Mouse (Mus musculus) embryo, embryonic 11.5 days (tissue): Measurements from ENCODE around the gene Foxd3.

Experiments used
- DNase-seq: peaks from one replicate; pipeline ENCODE4 v3.0.0-alpha.2; 2012; ENCODE audit warnings: low read depth, low spot score

The Foxd3 gene

DNA sequence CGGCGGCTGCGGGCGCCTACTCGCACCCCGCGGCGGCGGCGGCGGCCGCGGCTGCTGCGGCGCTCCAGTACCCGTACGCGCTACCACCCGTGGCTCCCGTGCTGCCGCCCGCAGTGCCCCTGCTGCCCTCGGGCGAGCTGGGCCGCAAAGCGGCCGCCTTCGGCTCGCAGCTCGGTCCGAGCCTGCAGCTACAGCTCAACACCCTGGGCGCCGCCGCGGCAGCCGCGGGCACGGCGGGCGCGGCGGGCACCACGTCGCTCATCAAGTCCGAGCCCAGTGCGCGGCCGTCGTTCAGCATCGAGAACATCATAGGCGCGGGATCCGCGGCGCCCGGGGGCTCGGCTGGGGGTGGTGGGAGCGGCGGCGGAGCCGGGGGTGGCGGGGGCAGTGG lies 1.3 kb downstream of the Foxd3 start:
- no peak for DNase-seq

DNA sequence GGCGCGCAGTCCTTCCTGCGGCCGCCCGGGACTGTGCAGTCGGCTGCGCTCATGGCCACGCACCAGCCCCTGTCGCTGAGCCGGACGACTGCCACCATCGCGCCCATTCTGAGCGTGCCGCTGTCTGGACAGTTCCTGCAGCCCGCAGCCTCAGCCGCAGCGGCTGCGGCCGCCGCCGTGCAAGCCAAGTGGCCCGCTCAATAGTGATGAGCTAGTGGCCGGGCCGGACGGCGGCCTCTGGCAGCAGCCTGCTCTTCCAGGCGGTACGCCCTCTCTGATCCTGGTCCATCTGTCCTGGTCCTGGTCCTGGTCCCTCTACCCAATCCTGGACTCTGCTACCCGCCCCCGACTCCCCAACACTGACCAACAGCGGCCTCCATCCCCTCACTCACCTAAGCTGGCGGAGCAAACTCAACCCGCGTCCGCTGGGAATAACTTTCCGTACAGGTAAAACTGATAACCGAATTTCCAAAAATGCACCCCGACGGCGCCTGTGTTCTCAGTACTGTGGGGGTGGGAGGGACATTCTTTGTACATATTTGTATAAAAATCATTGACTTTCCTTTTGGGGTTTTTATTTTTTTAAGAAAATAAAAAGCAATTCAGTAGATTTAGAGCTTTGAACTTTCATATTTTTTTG lies 1.9 kb downstream of the Foxd3 start:
- DNase-seq = no peak

DNA sequence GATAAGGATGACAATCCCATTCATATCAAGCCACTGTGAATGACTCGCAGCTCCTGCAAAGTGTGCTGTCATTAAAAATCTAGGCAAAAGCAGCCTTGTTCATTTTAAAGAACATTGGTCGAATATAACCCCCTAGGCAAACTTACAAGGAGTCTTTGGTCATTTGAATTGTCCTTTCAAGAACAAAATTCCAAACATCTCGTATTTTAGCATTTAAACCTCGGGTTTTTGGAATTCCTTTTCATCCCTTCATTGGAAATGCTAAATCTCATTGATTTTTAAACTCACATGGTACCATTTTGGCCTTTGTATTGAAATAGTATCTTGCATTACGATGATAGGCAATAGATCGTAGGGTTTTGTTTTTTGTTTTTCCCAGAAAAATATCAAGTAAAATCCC lies 2.8 kb downstream of the Foxd3 start:
- no peak for DNase-seq

DNA sequence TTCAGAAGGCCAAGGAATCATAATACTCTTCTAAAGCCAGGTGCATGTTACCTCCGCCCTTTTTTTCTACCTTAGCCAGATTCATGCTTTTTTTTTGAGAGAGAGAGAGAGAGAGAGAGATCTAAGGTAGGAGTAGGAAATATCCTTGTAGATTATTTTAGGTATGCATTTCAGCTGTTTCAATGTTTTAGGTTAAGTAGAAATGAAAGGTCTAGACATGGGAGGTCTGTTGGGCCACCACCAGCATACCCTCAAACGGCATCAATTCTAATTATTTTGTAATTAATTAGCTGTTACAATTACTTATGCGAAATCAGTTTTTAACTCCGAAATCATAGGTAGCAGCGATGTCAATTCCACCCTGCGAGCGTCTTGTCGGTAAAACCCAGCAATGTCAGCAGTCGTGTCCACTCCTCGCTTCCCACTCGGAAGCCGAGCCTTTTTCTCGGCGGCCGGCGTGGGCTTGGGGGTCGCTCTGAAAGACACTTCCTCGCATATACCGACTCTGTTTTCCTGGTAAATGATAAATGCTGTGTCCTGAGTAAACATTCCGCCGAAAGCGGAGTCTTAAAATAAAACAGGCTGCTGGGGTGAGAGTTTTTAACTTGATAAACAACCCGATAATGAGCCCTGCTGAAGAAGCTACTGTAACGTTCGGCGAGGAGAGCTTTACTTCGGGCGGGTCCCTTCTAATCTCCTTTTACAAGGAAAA lies 3.4 kb downstream of the Foxd3 start:
- DNase-seq = no peak

DNA sequence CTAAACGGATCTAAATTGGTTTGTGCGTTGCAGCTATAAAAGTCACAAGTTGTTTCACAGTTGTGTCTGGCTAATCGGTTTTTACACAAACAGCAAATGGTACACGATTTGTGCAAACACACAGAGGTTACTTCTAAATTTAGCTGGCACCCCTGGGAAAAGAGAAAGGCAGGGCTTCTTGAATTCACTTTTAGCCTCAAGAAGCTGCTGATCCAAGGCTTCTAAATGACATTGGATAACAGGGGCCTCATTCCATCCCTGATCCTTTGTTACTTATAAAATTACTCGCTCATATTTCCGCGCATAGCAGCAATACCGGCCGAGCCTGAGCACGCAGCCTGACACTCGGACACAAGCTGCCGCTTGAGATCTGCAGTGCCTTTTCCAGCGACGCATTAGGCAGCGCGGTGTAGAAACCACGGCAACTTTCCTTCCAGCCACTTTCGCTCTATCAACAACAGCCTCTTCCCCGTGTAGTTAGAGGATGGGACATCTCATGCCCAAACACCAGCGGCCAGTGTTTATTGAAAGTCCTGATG lies 4.0 kb downstream of the Foxd3 start:
- no peak for DNase-seq

DNA sequence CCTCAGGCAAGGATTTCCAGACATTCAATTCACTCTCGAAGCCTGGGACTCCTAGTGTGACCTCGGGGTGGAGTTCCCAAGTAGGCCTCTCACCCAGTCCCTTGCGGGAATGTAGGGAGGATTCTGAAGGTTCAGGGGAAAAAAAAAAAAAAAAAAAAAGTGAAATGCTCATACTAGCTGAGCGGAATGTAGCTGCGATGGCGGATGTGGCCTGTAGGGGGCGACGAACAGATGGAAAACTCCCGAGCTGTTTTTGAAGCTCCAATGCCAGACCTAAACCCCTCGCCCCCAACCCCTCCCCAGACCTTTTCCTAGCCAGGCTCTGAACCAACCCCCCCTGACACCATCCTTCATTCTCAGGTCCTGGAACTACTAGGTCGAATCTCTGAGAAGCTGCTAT lies 4.9 kb downstream of the Foxd3 start:
- peak; percentile 67 for DNase-seq

DNA sequence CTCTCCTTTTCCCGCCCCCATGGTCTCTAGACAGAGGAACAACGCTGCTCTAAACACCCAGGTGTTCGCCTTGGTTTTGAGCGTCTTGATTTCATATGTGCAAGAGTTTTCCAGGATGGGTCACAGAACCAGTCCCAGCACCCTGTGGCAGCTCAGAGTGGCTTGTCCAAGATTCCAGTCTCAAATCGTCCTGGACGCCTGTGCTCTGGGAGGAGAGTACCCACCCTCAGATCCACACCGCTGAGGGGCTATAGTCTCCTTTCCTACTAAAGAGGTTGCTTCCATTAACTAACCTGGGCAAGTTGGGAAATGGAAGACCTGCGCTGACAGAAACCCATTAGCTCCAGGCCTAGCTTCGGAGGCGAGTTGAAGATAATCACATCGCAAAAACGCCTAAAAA lies 5.9 kb downstream of the Foxd3 start:
- DNase-seq = no peak

DNA sequence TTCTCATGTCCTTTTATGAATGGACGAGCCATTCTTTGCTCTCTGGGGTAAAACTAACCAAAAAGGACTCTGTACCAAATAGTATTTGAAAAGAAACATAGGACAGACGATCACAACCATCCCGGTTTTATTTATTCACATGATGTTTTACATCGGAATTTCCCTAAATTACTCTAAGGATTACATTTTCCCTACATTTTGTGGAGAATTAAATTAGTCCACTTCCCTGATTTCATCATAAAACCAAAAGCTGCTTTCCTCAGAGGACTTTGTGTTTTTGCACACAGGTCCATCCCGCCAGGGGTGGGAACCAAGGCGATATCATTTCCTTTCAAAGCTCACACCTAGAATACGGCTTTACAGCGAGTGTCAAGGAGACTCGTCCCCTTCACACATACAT lies 6.3 kb downstream of the Foxd3 start:
- DNase-seq = no peak

DNA sequence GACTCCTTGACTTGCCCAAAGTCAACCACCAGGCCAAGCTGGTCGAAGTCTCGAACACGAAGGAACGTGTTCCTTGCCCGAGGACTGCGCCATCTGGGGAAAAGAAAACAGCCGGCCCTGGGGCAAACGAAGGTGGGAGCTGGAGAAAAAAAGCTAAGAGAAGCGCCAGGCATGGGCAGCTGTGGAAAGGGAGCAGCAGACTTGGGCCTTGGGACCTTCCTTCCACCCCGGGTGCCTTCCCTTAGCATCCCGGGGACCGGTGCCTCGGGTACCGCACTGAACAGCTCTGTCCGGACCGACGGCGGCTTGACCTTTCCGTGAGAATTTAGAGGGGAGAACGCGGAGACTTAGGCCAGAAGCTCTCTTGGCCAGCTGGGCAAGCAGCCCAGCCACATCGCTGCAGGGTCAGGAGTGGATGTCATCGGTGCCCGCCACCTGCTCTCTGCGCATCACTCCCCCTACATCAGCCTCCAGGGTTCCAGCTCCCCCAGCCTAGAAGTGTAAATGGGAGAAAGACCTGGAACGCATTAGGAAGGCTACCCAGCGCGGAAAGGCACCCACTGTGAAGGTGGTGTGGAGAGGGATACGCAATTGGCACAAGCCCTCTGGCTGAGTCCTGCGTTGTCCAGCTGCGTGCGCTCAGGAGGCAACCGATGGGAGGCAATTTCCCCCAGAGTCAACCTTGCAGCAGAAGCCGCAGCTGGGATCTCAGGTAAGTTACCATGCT lies 6.9 kb downstream of the Foxd3 start:
- no peak for DNase-seq

DNA sequence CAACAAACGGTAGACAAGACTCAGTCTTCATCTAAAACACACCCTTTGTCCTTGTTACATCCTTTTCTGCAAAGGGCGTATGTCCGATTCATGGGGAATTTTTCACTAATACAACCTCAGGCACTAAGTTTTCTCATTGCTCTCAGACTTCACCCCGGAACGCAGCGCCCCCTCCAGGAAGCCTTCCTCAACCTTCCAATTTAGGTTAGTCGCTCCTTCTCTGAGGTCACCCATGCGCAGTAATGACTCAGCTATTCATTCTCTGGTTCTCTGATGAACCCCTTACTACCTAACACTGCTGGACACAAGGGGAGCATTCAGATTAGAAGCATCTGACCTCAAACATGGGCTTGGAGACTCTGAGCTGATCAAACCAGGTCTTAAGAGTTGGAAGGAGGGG lies 7.6 kb downstream of the Foxd3 start:
- no peak for DNase-seq

DNA sequence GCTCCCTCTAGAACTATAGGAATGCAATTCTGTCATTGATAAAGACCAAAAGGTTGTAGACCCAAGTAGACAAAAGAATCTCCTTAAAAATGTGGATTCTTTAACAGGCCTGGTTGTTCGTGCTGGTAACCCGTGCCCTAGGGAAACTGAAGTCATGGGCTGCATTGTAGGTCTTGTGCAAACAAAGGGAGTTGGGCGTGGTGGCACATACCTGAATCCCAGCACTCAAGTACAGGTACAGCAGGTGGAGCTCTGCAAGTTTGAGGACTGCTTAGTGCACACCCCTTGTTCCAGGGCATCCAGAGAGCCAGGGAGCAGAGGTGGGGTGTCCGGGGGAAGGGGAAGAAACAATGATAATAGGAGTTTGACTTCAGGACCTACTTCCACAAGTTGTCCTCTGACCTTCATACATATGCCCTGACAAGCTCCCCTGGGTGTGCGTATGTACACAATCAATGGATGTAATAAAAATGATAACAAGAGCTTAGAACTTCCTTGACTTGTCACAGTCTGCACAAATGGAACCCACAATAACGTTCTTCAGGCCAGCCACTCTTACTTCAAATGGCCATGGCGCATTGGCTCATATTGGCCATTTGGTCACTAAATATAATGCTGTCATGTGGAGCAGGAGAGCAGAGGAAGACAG lies 14.2 kb downstream of the Foxd3 start:
- DNase-seq = no peak

DNA sequence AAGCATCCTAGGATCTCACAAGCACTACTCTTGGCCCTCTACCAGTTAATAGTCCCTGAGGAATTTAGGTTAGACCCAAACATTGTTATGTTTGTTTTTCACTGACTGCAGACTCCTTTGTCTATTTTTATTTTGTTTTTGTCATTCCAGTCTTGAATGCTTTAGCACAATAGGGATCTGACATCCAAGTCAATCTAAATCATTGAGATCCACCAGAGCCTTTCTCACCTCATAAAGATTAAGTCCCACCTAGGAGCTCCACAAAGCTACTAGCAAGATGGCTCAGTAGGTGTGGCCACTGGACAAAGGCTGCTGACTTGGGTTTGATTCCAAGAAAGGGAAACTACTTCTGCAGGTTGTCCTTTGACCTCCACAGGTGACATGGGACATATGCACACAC lies 19.1 kb downstream of the Foxd3 start:
- no peak for DNase-seq

DNA sequence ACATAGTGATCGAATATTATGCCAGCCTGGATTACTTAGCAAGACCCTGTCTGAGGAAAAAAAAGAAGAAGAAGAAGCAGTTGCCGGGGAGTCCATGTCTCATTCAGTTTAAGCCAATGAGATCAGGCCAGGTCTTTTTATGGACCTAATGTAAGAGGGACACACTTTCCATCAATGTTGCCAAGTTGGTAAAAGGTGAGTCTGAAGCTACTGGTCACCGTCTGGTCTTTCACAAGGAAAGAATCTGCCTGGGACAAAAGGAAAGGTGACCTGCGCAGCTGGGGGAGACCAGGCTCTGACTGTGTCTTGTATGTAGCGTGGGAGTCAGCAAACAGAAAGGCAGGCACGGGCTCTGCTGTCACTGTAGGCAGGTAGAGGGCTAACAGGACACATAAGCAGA lies 27.8 kb downstream of the Foxd3 start:
- no peak for DNase-seq

DNA sequence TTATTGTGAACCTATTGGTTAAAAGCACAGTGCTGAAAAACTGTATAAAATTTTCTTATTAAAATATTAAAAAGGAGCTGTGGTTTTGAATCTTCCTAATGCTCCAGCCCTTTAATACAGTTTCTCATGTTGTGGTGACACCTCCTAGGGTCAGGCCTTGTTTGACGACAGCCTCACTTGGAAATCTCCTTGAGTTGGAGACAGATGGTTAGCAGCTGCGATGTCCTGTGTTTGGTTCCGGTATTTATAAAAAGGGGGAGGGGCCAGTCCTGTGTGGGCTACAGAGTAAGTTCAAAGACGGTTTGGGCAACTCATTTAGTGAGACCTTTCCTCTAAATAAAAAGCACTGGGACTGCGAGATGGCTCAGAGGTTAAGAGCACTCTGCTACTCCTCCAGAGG lies 30.2 kb downstream of the Foxd3 start:
- DNase-seq = no peak
